Mouse (Mus musculus) midbrain, embryonic 15.5 days (tissue): ENCODE measurements around the gene Srrm4. TPM values are rescaled to one million over a fixed set of nuclear protein-coding genes. Genes with fewer than 3 reads are reported as not detected.

Experiments used
- ATAC-seq: fragments of 200-750 bp; cut with Nextera tagmentation; replicated peaks from 2 replicates; pipeline ENCODE4 v1.8.0; 2017; ENCODE audit warnings: moderate TSS enrichment
- H3K27ac ChIP-seq: fragments of 300-500 bp; sonication (generic); 2 replicates; pipeline ENCODE4 v1.5.1; 2015; ENCODE audit warnings: mild to moderate bottlenecking, inconsistent platforms
- H3K27me3 ChIP-seq: fragments of 300-500 bp; sonication (generic); replicated peaks from 2 replicates; pipeline ENCODE4 v1.6.1; 2015; ENCODE audit warnings: inconsistent platforms
- H3K36me3 ChIP-seq: fragments of 300-500 bp; sonication (generic); replicated peaks from 2 replicates; pipeline ENCODE4 v1.6.1; 2015; ENCODE audit warnings: inconsistent platforms
- H3K4me1 ChIP-seq: fragments of 300-500 bp; sonication (generic); 2 replicates; pipeline ENCODE4 v1.6.1; 2015; ENCODE audit warnings: inconsistent platforms
- H3K4me2 ChIP-seq: fragments of 300-500 bp; sonication (generic); 2 replicates; pipeline ENCODE4 v1.6.1; 2015; ENCODE audit warnings: inconsistent platforms, mild to moderate bottlenecking, moderate library complexity
- H3K4me3 ChIP-seq: fragments of 300-500 bp; sonication (generic); 2 replicates; pipeline ENCODE4 v1.5.1; 2015; ENCODE audit warnings: mild to moderate bottlenecking, inconsistent platforms
- H3K9ac ChIP-seq: fragments of 300-500 bp; sonication (generic); 2 replicates; pipeline ENCODE4 v1.6.1; 2015; ENCODE audit warnings: mild to moderate bottlenecking, inconsistent platforms
- H3K9me3 ChIP-seq: fragments of 300-500 bp; sonication (generic); 2 replicates; pipeline ENCODE4 v1.6.1; 2016; ENCODE audit warnings: inconsistent platforms
- WGBS: fragments of 180-500 bp; shearing (Covaris S2); methylation state at CpG from one replicate; pipeline ENCODE4 v1.1.7; 2015; ENCODE audit warnings: mixed read lengths; 5-methylcytosine and 5-hydroxymethylcytosine counted together
- polyA plus RNA-seq: library from polyadenylated mRNA; unstranded; fragments of >200 nt; fragmentation: Nextera tagmentation; extraction: Ambion mirVana; gene quantifications from 2 replicates; pipeline ENCODE4 v1.2.1, GENCODE M21; 2015

Srrm4 gene
- polyA plus RNA-seq, 1 experiment from 2014 or later, result 20.0 TPM

- Histone ChIP-seq H3K4me3 (no peak overlapping the region), H3K9me3 (no peaks in the 10 kb centered on the region), H3K4me2 (no peak overlapping the region), H3K4me1 (peaks cover 33% of the 10 kb centered on the region), H3K9ac (no peak overlapping the region), H3K27ac (peak overlapping the region; percentile 72), H3K27me3 (no peaks in the 10 kb centered on the region), H3K36me3 (no peaks in the 10 kb centered on the region)
- WGBS, result 90% methylated on average over 9 of the region's 9 CpGs
- no peak for ATAC-seq
Observed at GRCm38 (mm10) chr5:116484236-116484635, 107.4 kb downstream of the Srrm4 start.

GRCm38 (mm10) chr5:116478607-116479371, 112.8 kb downstream of the Srrm4 start:
- H3K4me3 ChIP-seq, result no peak overlapping the region
- no peaks in the 10 kb centered on the region for H3K27me3 ChIP-seq
- H3K4me1 ChIP-seq, result peaks cover 18% of the 10 kb centered on the region
- no peaks in the 10 kb centered on the region for H3K9me3 ChIP-seq
- no peak for ATAC-seq
- 0 out of 2 replicates have a peak, but pooled peaks cover 5% of the 10 kb centered on the region for H3K36me3 ChIP-seq
- H3K4me2 ChIP-seq, result no peak overlapping the region
- 76% methylated on average over 18 of the region's 18 CpGs for WGBS
- H3K27ac ChIP-seq, result no peak overlapping the region
- no peak overlapping the region for H3K9ac ChIP-seq

- H3K9me3 ChIP-seq, result no peaks in the 10 kb centered on the region
- H3K9ac ChIP-seq, result no peak overlapping the region
- peak; percentile 42; the same call in 1 of the 2 replicates for ATAC-seq
- H3K36me3 ChIP-seq, result 0 out of 2 replicates have a peak, but pooled peaks cover 8% of the 10 kb centered on the region
- WGBS, result 13% methylated on average over 15 of the region's 15 CpGs
- H3K4me3 ChIP-seq, result no peak overlapping the region
- H3K4me2 ChIP-seq, result no peak overlapping the region
- no peaks in the 10 kb centered on the region for H3K27me3 ChIP-seq
- H3K4me1 ChIP-seq, result peaks cover 16% of the 10 kb centered on the region
- no peak overlapping the region for H3K27ac ChIP-seq
Observed at GRCm38 (mm10) chr5:116476006-116476405, 115.6 kb downstream of the Srrm4 start.

GRCm38 (mm10) chr5:116461354-116462042, 130.1 kb downstream of the Srrm4 start:
- 0 out of 2 replicates have a peak overlapping the region, but pooled peaks have one; percentile 9 for H3K27ac ChIP-seq

GRCm38 (mm10) chr5:116459970-116460369, 131.6 kb downstream of the Srrm4 start:
- ATAC-seq, result no peak

More at GRCm38 (mm10) chr5:116461354-116462042, 130.1 kb downstream of the Srrm4 start:
- Histone ChIP-seq H3K4me3 (no peak overlapping the region), H3K27me3 (no peaks in the 10 kb centered on the region), H3K4me2 (no peak overlapping the region), H3K4me1 (peaks cover 15% of the 10 kb centered on the region; the same call in 1 of the 2 replicates), H3K9me3 (peaks cover 18% of the 10 kb centered on the region), H3K9ac (no peak overlapping the region), H3K36me3 (peaks cover 24% of the 10 kb centered on the region)
- WGBS, result 35% methylated on average over 11 of the region's 11 CpGs
- ATAC-seq, result no peak

GRCm38 (mm10) chr5:116457791-116458190, 133.8 kb downstream of the Srrm4 start:
- peaks cover 21% of the 10 kb centered on the region; the same call in 1 of the 2 replicates for H3K4me1 ChIP-seq
- no peak overlapping the region for H3K4me2 ChIP-seq
- H3K9ac ChIP-seq, result no peak overlapping the region
- no peaks in the 10 kb centered on the region for H3K9me3 ChIP-seq
- no peak overlapping the region for H3K4me3 ChIP-seq
- no peaks in the 10 kb centered on the region for H3K27me3 ChIP-seq
- ATAC-seq, result no peak
- no peak overlapping the region for H3K27ac ChIP-seq
- H3K36me3 ChIP-seq, result no peaks in the 10 kb centered on the region
- WGBS, result 77% methylated on average over 7 of the region's 7 CpGs

More at GRCm38 (mm10) chr5:116459970-116460369, 131.6 kb downstream of the Srrm4 start:
- 62% methylated on average over 2 of the region's 2 CpGs for WGBS
- Histone ChIP-seq H3K4me3 (no peak overlapping the region), H3K27me3 (no peaks in the 10 kb centered on the region), H3K27ac (no peak overlapping the region), H3K36me3 (peaks cover 9% of the 10 kb centered on the region), H3K9ac (no peak overlapping the region), H3K4me2 (no peak overlapping the region), H3K4me1 (peaks cover 15% of the 10 kb centered on the region; the same call in 1 of the 2 replicates), H3K9me3 (peaks cover 6% of the 10 kb centered on the region)

GRCm38 (mm10) chr5:116456796-116457515, 134.7 kb downstream of the Srrm4 start:
- H3K4me3 ChIP-seq, result no peak overlapping the region
- ATAC-seq, result no peak
- no peaks in the 10 kb centered on the region for H3K27me3 ChIP-seq
- peaks cover 21% of the 10 kb centered on the region; the same call in 1 of the 2 replicates for H3K4me1 ChIP-seq
- H3K36me3 ChIP-seq, result no peaks in the 10 kb centered on the region
- 32% methylated on average over 10 of the region's 10 CpGs for WGBS
- H3K9ac ChIP-seq, result no peak overlapping the region
- no peaks in the 10 kb centered on the region for H3K9me3 ChIP-seq
- H3K4me2 ChIP-seq, result no peak overlapping the region
- no peak overlapping the region for H3K27ac ChIP-seq

GRCm38 (mm10) chr5:116453401-116453851, 138.2 kb downstream of the Srrm4 start:
- Histone ChIP-seq H3K27ac (no peak overlapping the region), H3K4me1 (peaks cover 9% of the 10 kb centered on the region; the same call in 1 of the 2 replicates), H3K4me3 (no peak overlapping the region), H3K4me2 (peak overlapping the region; percentile 33), H3K9ac (no peak overlapping the region), H3K27me3 (no peaks in the 10 kb centered on the region), H3K36me3 (0 out of 2 replicates have a peak, but pooled peaks cover 4% of the 10 kb centered on the region), H3K9me3 (no peaks in the 10 kb centered on the region)
- ATAC-seq, result no peak
- 5% methylated on average over 27 of the region's 27 CpGs for WGBS

- H3K36me3 ChIP-seq, result 0 out of 2 replicates have a peak, but pooled peaks cover 4% of the 10 kb centered on the region
- H3K9ac ChIP-seq, result no peak overlapping the region
- no peak overlapping the region for H3K4me3 ChIP-seq
- no peak overlapping the region for H3K4me2 ChIP-seq
- peaks cover 11% of the 10 kb centered on the region; the same call in 1 of the 2 replicates for H3K4me1 ChIP-seq
- no peak for ATAC-seq
- no peaks in the 10 kb centered on the region for H3K9me3 ChIP-seq
- no peak overlapping the region for H3K27ac ChIP-seq
- H3K27me3 ChIP-seq, result no peaks in the 10 kb centered on the region
- WGBS, result 91% methylated on average over 8 of the region's 8 CpGs
Observed at GRCm38 (mm10) chr5:116450901-116451300, 140.7 kb downstream of the Srrm4 start.

GRCm38 (mm10) chr5:116449522-116450225, 141.9 kb downstream of the Srrm4 start:
- Histone ChIP-seq H3K4me2 (no peak overlapping the region), H3K4me1 (peaks cover 11% of the 10 kb centered on the region; the same call in 1 of the 2 replicates), H3K27me3 (no peaks in the 10 kb centered on the region), H3K27ac (no peak overlapping the region), H3K4me3 (no peak overlapping the region), H3K9me3 (no peaks in the 10 kb centered on the region), H3K9ac (no peak overlapping the region), H3K36me3 (0 out of 2 replicates have a peak, but pooled peaks cover 4% of the 10 kb centered on the region)
- WGBS, result 57% methylated on average over 8 of the region's 8 CpGs
- no peak for ATAC-seq

- H3K4me1 ChIP-seq, result peaks cover 10% of the 10 kb centered on the region; the same call in 1 of the 2 replicates
- H3K27me3 ChIP-seq, result no peaks in the 10 kb centered on the region
- H3K27ac ChIP-seq, result no peak overlapping the region
- no peak overlapping the region for H3K4me3 ChIP-seq
- ATAC-seq, result no peak
- 0 out of 2 replicates have a peak, but pooled peaks cover 6% of the 10 kb centered on the region for H3K36me3 ChIP-seq
- 9% methylated on average over 11 of the region's 11 CpGs for WGBS
- H3K9me3 ChIP-seq, result no peaks in the 10 kb centered on the region
- H3K4me2 ChIP-seq, result no peak overlapping the region
- no peak overlapping the region for H3K9ac ChIP-seq
Observed at GRCm38 (mm10) chr5:116448409-116449191, 143.0 kb downstream of the Srrm4 start.
